9 mouse cellular contexts compared by ENCODE assay signal in genomic region chr11:72723871-72724270, GRCm38 (mm10). TPM values are rescaled to one million over a fixed set of nuclear protein-coding genes. Genes with fewer than 3 reads are reported as not detected.
DNase-seq lines count a peak whose midpoint lies in the region; ATAC-seq and TF ChIP-seq lines count a peak whose summit lies in the region.
"Had no signal": no experiment of that assay in that cellular context is flagged by ENCODE, and none has a peak within 500 bp of the region (broad histone marks: within the 10 kb centered on the region; RNA-seq: fewer than 3 reads in every experiment).

No protein-coding gene starts in this region.

- H3K4me3 ChIP-seq in intestine, postnatal 0 days (ENCODE audit: low read depth, low read length) = no peak overlapping the region
- H3K4me3 ChIP-seq in intestine, embryonic 16.5 days (ENCODE audit: low read length) = no peak overlapping the region

- H3K4me1 ChIP-seq in intestine, postnatal 0 days (replicated peaks; ENCODE audit: control insufficient read depth, insufficient read depth, low read length) = no peaks in the 10 kb centered on the region
- no peaks in the 10 kb centered on the region for H3K4me1 ChIP-seq in intestine, embryonic 16.5 days (ENCODE audit: control insufficient read depth, insufficient read depth, low read length)

- no peak overlapping the region for H3K27ac ChIP-seq in intestine, postnatal 0 days (ENCODE audit: low read depth, low read length)
- no peak overlapping the region for H3K27ac ChIP-seq in intestine, embryonic 16.5 days (ENCODE audit: low read length)

- H3K36me3 ChIP-seq in intestine, postnatal 0 days (ENCODE audit: control insufficient read depth, insufficient read depth) = peaks cover 22% of the 10 kb centered on the region; the same call in 1 of the 2 replicates
- 0 out of 2 replicates have a peak, but pooled peaks cover 5% of the 10 kb centered on the region for H3K36me3 ChIP-seq in intestine, embryonic 16.5 days (ENCODE audit: control insufficient read depth, insufficient read depth, low read length)

- TF ChIP-seq POLR2A in brain, embryonic 14.5 days (IDR thresholded peaks at IDR 0.05; ENCODE audit: borderline replicate concordance, extremely low read depth, insufficient read depth, insufficient read length, poor library complexity, severe bottlenecking) = no peak

- no peaks in the 10 kb centered on the region for H3K9me3 ChIP-seq in intestine, postnatal 0 days (ENCODE audit: control insufficient read depth)
- no peaks in the 10 kb centered on the region for H3K9me3 ChIP-seq in intestine, embryonic 16.5 days (ENCODE audit: control insufficient read depth, low read length)

- no peaks in the 10 kb centered on the region for H3K27me3 ChIP-seq in intestine, postnatal 0 days (replicated peaks; ENCODE audit: control insufficient read depth, insufficient read depth, low read length)
- no peaks in the 10 kb centered on the region for H3K27me3 ChIP-seq in intestine, embryonic 16.5 days (replicated peaks; ENCODE audit: control insufficient read depth, insufficient read depth, low read length)

- DNase-seq in ES-CJ7 (ENCODE audit: low read depth, low spot score) = peak; percentile 10
- peak; percentile 53 for DNase-seq in brain, embryonic 14.5 days (ENCODE audit: low read depth)
- peak; percentile 32 for DNase-seq in lung, postnatal 25 days (ENCODE audit: low spot score)
- no peak for DNase-seq in right cerebral cortex, postnatal 4 days
- DNase-seq in layer of hippocampus, adult 9-10 months (ENCODE audit: low spot score) = no peak
- DNase-seq: right cerebral cortex, postnatal 25 days had no signal

- no peak overlapping the region for H3K4me2 ChIP-seq in intestine, postnatal 0 days (replicated peaks; ENCODE audit: low read depth)
- H3K4me2 ChIP-seq in intestine, embryonic 16.5 days (ENCODE audit: low read depth, low read length) = no peak overlapping the region

- peak; percentile 68 for TF ChIP-seq CTCF in intestine, postnatal 0 days (IDR thresholded peaks at IDR 0.05; ENCODE audit: low read depth)
- peak; percentile 42; the same call in 1 of the 2 replicates for TF ChIP-seq CTCF in brain, embryonic 14.5 days (IDR thresholded peaks at IDR 0.05; ENCODE audit: borderline replicate concordance, extremely low read depth, insufficient read depth, insufficient read length)

- no peak for ATAC-seq in intestine, postnatal 0 days
- no peak for ATAC-seq in intestine, embryonic 16.5 days
- ATAC-seq: hindbrain, embryonic 16.5 days had no signal

- H3K9ac ChIP-seq in intestine, postnatal 0 days (ENCODE audit: low read depth, low read length) = no peak overlapping the region
- no peak overlapping the region for H3K9ac ChIP-seq in intestine, embryonic 16.5 days (ENCODE audit: low read depth, low read length)

RNA-seq across cellular contexts. Expression of gene Ankfy1, which starts 34.1 kb away (rescaled TPM):
- 8.3 and 9.0 TPM in 2 replicates for polyA plus RNA-seq in intestine, postnatal 0 days (2015; fragmentation: Nextera tagmentation; extraction: Ambion mirVana)
- polyA plus RNA-seq in intestine, embryonic 16.5 days (2015; fragmentation: Nextera tagmentation; extraction: Ambion mirVana) = 14.1 and 17.4 TPM in 2 replicates
- 44.7 and 50.3 TPM in 2 replicates for polyA plus RNA-seq in brain, embryonic 14.5 days (2012; rRNA removed)

Comparison
In these comparisons a context has a peak if more than half of its experiments do, and no peak if none do; other contexts are left out.
1. DNase-seq: peak in ES-CJ7 (single experiment), brain, embryonic 14.5 days (single experiment) and lung, postnatal 25 days (single experiment); none in right cerebral cortex, postnatal 4 days (single experiment) and layer of hippocampus, adult 9-10 months (single experiment).